Mouse (Mus musculus) kidney, postnatal 0 days (tissue): ENCODE results near the gene Ttc9c. TPM values are rescaled to one million over a fixed set of nuclear protein-coding genes. Genes with fewer than 3 reads are reported as not detected.
A peak's percentile ranks its signal among the peaks of the same experiment; 100 is the strongest.

Experiments used
- ATAC-seq: fragments of 200-750 bp; cut with Nextera tagmentation; replicated peaks from 2 replicates; pipeline ENCODE4 v1.8.0; 2017; ENCODE audit warnings: low read depth, moderate number of reproducible peaks, moderate TSS enrichment, moderate library complexity; ENCODE audit not compliant: low FRiP score
- DNase-seq: peaks from one replicate; pipeline ENCODE4 v3.0.0-alpha.2; 2016; ENCODE audit warnings: low spot score
- H3K27ac ChIP-seq: fragments of 300-500 bp; sonication (generic); 2 replicates; pipeline ENCODE4 v1.5.1; 2014; ENCODE audit warnings: mild to moderate bottlenecking
- H3K27me3 ChIP-seq: fragments of 300-500 bp; sonication (generic); 2 replicates; pipeline ENCODE4 v1.6.1; 2014; ENCODE audit warnings: low read length, mixed read lengths; ENCODE audit not compliant: insufficient read depth
- H3K36me3 ChIP-seq: fragments of 300-500 bp; sonication (generic); 2 replicates; pipeline ENCODE4 v1.6.1; 2014; ENCODE audit warnings: low read length, mixed read lengths; ENCODE audit not compliant: insufficient read depth
- H3K4me1 ChIP-seq: fragments of 300-500 bp; sonication (generic); replicated peaks from 2 replicates; pipeline ENCODE4 v1.6.1; 2014; ENCODE audit warnings: antibody characterized with exemption, low read length, mixed read lengths; ENCODE audit not compliant: insufficient read depth
- H3K4me2 ChIP-seq: fragments of 300-500 bp; sonication (generic); 2 replicates; pipeline ENCODE4 v1.6.1; 2014; ENCODE audit warnings: mild to moderate bottlenecking, low read length, moderate library complexity, mixed read lengths
- H3K4me3 ChIP-seq: fragments of 300-500 bp; sonication (generic); replicated peaks from 2 replicates; pipeline ENCODE4 v1.5.1; 2014; ENCODE audit warnings: low read depth, low read length
- H3K9ac ChIP-seq: fragments of 300-500 bp; sonication (generic); 2 replicates; pipeline ENCODE4 v1.6.1; 2014; ENCODE audit warnings: low read depth, low read length
- H3K9me3 ChIP-seq: fragments of 300-500 bp; sonication (generic); replicated peaks from 2 replicates; pipeline ENCODE4 v1.6.1; 2016; ENCODE audit warnings: low read length, inconsistent platforms, mixed read lengths
- CTCF ChIP-seq: IDR thresholded peaks from 2 replicates; pipeline ENCODE4 v1.5.1; 2016; ENCODE audit warnings: antibody characterized with exemption, low read depth, mild to moderate bottlenecking, moderate library complexity
- WGBS: fragments of 180-500 bp; shearing (Covaris S2); extraction: QIAGEN DNeasy Blood & Tissue Kit; methylation state at CpG from one replicate; pipeline ENCODE4 v1.1.7; 2014; 5-methylcytosine and 5-hydroxymethylcytosine counted together
- polyA plus RNA-seq: library from polyadenylated mRNA; unstranded; fragments of >200 nt; fragmentation: Nextera tagmentation; extraction: Ambion mirVana; gene quantifications from 2 replicates; pipeline ENCODE4 v1.2.1, GENCODE M21; 2015

Ttc9c gene
- polyA plus RNA-seq, 1 experiment from 2014 or later = 32.2 TPM

GRCm38 (mm10) chr19:8820424-8820956 lies 1.4 kb upstream of the Ttc9c start:
- ATAC-seq (no peak), DNase-seq (peak; percentile 31)
- peak overlapping the region; percentile 73 for H3K4me2 ChIP-seq
- H3K4me1 ChIP-seq = no peaks in the 10 kb centered on the region; the same call in none of the 2 replicates
- peaks cover 28% of the 10 kb centered on the region for H3K36me3 ChIP-seq
- TF ChIP-seq CTCF = no peak
- WGBS = under 1% methylated on average over 48 of the region's 48 CpGs
- no peaks in the 10 kb centered on the region for H3K27me3 ChIP-seq
- peak overlapping the region; percentile 98 for H3K9ac ChIP-seq
- no peaks in the 10 kb centered on the region for H3K9me3 ChIP-seq
- H3K27ac ChIP-seq = peak overlapping the region; percentile 99
- peak overlapping the region; percentile 98 for H3K4me3 ChIP-seq

DNA sequence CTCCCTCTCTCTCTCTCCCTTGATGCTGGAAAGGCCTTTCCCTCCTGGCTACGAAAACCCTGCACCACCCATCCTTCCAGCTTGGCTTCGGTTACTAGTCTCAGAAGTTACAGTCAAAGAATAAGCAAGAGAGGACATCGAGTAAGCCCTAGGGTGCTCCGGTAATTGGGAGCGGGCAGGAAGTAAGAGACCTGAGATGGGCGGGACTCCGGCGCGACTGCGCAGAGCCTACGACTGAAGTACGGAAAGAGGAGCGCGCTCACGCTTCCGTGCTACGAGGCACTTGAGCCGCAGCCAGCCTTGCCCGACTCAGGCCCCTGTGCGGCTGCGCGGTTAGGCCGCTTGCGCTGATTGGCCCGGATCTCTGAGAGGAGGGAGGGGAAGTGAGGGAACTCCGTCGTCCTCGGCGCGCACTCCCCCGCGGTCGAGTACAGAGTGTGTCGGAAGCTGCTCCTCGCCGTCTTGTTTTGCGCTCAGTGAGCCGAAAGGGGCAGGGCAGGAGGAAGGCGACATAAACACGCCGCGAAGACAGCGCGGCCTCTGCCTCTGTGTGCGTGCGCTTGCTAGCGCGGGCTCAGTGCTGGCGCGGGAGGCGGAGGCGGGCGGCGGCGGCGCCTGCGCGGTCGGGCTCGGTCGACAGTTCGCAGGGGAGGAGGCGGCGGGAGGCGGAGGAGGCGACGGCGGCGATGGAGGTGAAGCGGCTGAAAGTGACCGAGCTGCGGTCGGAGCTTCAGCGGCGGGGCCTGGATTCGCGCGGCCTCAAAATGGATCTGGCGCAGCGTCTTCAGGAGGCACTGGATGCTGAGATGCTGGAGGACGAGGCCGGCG lies 677 bp upstream of the Ttc9c start, which contains the start of gene Hnrnpul2:
Gene Hnrnpul2 (plus strand): TSS at position 415 of the 828 bp plus-strand sequence.
- WGBS = under 1% methylated on average over 82 of the region's 83 CpGs
- H3K4me2 ChIP-seq = peak within 1 kb of the TSS; percentile 85
- no peaks in the 10 kb centered on the region for H3K9me3 ChIP-seq
- peak within 1 kb of the TSS; percentile 98 for H3K9ac ChIP-seq
- H3K27ac ChIP-seq = peak within 1 kb of the TSS; percentile 99
- H3K4me3 ChIP-seq = peak within 1 kb of the TSS; percentile 98
- DNase-seq (peak; percentile 99), ATAC-seq (peak; percentile 95)
- H3K27me3 ChIP-seq = no peaks in the 10 kb centered on the region
- no peaks in the 10 kb centered on the region; the same call in none of the 2 replicates for H3K4me1 ChIP-seq
- peaks cover 25% of the 10 kb centered on the region for H3K36me3 ChIP-seq
- no peak for TF ChIP-seq CTCF

DNA sequence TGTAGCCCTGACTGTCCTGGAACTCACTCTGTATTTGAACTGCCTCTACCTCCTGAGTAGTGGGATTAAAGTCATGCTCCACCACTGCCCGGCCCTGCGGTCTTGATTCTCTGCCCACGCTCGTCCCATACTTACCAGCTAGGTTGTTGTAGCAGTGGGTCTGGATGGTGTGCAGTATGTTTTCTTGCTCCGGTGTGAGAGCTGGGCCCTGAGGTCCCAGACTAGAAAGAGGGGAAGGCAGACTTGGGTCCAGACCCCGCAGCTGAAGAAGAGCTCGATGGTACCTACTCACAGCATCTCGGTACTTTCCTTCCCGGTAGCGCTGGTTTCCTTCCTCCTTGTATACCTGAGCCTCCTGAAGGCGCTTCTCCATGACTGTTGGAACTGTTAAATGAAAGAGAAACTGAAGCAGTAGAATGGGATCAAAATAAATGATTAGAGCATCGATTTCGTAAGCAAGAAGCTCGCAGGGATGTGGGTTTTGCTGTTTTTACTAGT lies 783 bp downstream of the Ttc9c start:
- DNase-seq = no peak
- no peak for TF ChIP-seq CTCF

GRCm38 (mm10) chr19:8817001-8817400 lies 2.1 kb downstream of the Ttc9c start:
- Histone ChIP-seq H3K27ac (no peak overlapping the region), H3K27me3 (no peaks in the 10 kb centered on the region), H3K4me1 (no peaks in the 10 kb centered on the region; the same call in none of the 2 replicates), H3K9me3 (no peaks in the 10 kb centered on the region), H3K9ac (no peak overlapping the region), H3K36me3 (peaks cover 13% of the 10 kb centered on the region; the same call in 1 of the 2 replicates), H3K4me3 (no peak overlapping the region), H3K4me2 (peak overlapping the region; percentile 8; the same call in 1 of the 2 replicates)
- DNase-seq (no peak), ATAC-seq (no peak)
- peak; percentile 20; the same call in 1 of the 2 replicates for TF ChIP-seq CTCF
- 74% methylated on average over 3 of the region's 3 CpGs for WGBS

More for the DNA sequence above, 783 bp downstream of the Ttc9c start:
- peak overlapping the region; percentile 99 for H3K27ac ChIP-seq
- WGBS = 16% methylated on average over 14 of the region's 14 CpGs
- H3K27me3 ChIP-seq = no peaks in the 10 kb centered on the region
- H3K4me1 ChIP-seq = no peaks in the 10 kb centered on the region; the same call in none of the 2 replicates
- peak overlapping the region; percentile 85 for H3K4me2 ChIP-seq
- no peak for ATAC-seq
- H3K4me3 ChIP-seq = peak overlapping the region; percentile 98
- H3K36me3 ChIP-seq = peaks cover 20% of the 10 kb centered on the region
- H3K9ac ChIP-seq = peak overlapping the region; percentile 78
- H3K9me3 ChIP-seq = no peaks in the 10 kb centered on the region

DNA sequence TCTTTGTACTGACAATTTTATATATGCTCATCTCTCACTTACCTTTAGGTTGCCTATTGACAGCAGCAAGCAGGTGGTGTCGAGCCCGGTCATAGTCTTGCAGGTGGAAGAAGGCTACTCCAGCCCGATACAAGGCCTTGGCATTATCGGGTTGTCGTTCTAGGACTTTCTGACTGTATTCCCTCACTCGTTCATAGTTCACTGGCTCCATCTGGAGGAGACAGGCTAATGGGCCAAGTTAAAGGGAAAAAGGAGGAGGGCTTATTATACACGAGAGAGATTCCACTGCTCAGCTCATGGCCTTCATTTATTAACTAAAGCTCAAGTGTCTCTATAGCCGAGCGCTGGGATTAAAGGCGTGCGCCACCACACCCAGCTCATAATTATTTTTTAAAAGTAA lies 3.3 kb downstream of the Ttc9c start:
- Histone ChIP-seq H3K4me3 (no peak overlapping the region), H3K4me1 (no peaks in the 10 kb centered on the region; the same call in none of the 2 replicates), H3K9me3 (no peaks in the 10 kb centered on the region), H3K36me3 (peaks cover 17% of the 10 kb centered on the region; the same call in 1 of the 2 replicates), H3K9ac (no peak overlapping the region), H3K27me3 (no peaks in the 10 kb centered on the region), H3K4me2 (no peak overlapping the region), H3K27ac (no peak overlapping the region)
- peak; percentile 61 for TF ChIP-seq CTCF
- 48% methylated on average over 11 of the region's 11 CpGs for WGBS
- peak; percentile 77 for DNase-seq
- no peak for ATAC-seq

- H3K9me3 ChIP-seq = no peaks in the 10 kb centered on the region
- H3K4me3 ChIP-seq = no peak overlapping the region
- TF ChIP-seq CTCF = no peak
- H3K9ac ChIP-seq = no peak overlapping the region
- 93% methylated on average over 5 of the region's 5 CpGs for WGBS
- no peak overlapping the region for H3K4me2 ChIP-seq
- peaks cover 34% of the 10 kb centered on the region for H3K36me3 ChIP-seq
- peaks cover 8% of the 10 kb centered on the region; the same call in 1 of the 2 replicates for H3K4me1 ChIP-seq
- H3K27ac ChIP-seq = no peak overlapping the region
- ATAC-seq (no peak), DNase-seq (no peak)
- H3K27me3 ChIP-seq = no peaks in the 10 kb centered on the region
Observed at GRCm38 (mm10) chr19:8806810-8807209, 12.3 kb downstream of the Ttc9c start.
